Mouse (Mus musculus) heart, postnatal 36 days (tissue): Measurements from ENCODE around the gene Pdcd6. TPM values are rescaled to one million over a fixed set of nuclear protein-coding genes. Genes with fewer than 3 reads are reported as not detected.
A peak's percentile ranks its signal among the peaks of the same experiment; 100 is the strongest.

ENCODE experiments used
- DNase-seq, 2 experiments: peaks; one replicate each; pipeline ENCODE4 v3.0.0; 2021 to 2022
- intact Hi-C: fragments of 180-260 bp; cut with DNase I; formaldehyde crosslinking; loops from one replicate; pipeline ENCODE4 v1.15.1; 2025
- total RNA-seq, 2 experiments: library from RNA; stranded (reverse); gene quantifications; 2 replicates each; pipeline ENCODE4 v1.2.3; 2021

Gene Pdcd6
- total RNA-seq, 2 experiments from 2014 or later: 42.2 to 47.1 TPM

GRCm38 (mm10) chr13:74292167-74292566 lies 25.2 kb downstream of the Pdcd6 start, which contains the start of gene Ahrr:
Gene Ahrr (minus strand): TSS chr13:74292331.
- peak; percentile 41 to 55 for DNase-seq
- intact Hi-C loops: loop anchor here (2.0 kb wide), 1 partner anchor 45 kb away; no protein-coding TSS in a partner anchor

- intact Hi-C loops: no loop called here
- no peak for DNase-seq
These were observed 27.7 kb downstream of the Pdcd6 start for GRCm38 (mm10) chr13:74289646-74290045.

- DNase-seq: no peak
- intact Hi-C loops: no loop called here
These were observed 35.1 kb downstream of the Pdcd6 start for GRCm38 (mm10) chr13:74282299-74282698.

GRCm38 (mm10) chr13:74275726-74276125 lies 41.7 kb downstream of the Pdcd6 start:
- intact Hi-C loops: no loop called here
- no peak for DNase-seq

GRCm38 (mm10) chr13:74260231-74260992 lies 57.0 kb downstream of the Pdcd6 start:
- peak; percentile 31 to 43 for DNase-seq
- intact Hi-C loops: no loop called here

- DNase-seq: peak; percentile 61 to 62
- intact Hi-C loops: no loop called here
These were observed 57.7 kb downstream of the Pdcd6 start for GRCm38 (mm10) chr13:74259460-74260230.

Other genes with a start within 250 kb of the Pdcd6 start
- under 1 TPM; 0.22 to 0.56 TPM for gene Slc9a3, start 196.1 kb downstream of the Pdcd6 start, total RNA-seq
- gene Exoc3, start 108.8 kb downstream of the Pdcd6 start, total RNA-seq: 10 to 100 TPM; 45.6 to 46.3 TPM
- gene Ahrr, start 25.2 kb downstream of the Pdcd6 start, total RNA-seq: under 1 TPM; 0.73 to 0.97 TPM
- gene Sdha, start 32.7 kb upstream of the Pdcd6 start, total RNA-seq: 1,000 to 10,000 TPM; 1,522 to 1,570 TPM
- 10 to 100 TPM; 46.4 to 50.7 TPM for gene Ccdc127, start 32.7 kb upstream of the Pdcd6 start, total RNA-seq
- gene Lrrc14b, start 46.4 kb upstream of the Pdcd6 start, total RNA-seq: 10 to 100 TPM; 68.0 to 78.6 TPM
- gene Zfp72, start 73.3 kb upstream of the Pdcd6 start, total RNA-seq: 1 to 10 TPM; 2.6 to 3.6 TPM
- gene Ftl1-ps1, start 82.1 kb upstream of the Pdcd6 start, total RNA-seq: 100 to 1,000 TPM; 275 to 280 TPM
- 1 to 10 TPM; 6.2 to 6.6 TPM for gene Zfp825, start 176.4 kb upstream of the Pdcd6 start, total RNA-seq